Mouse (Mus musculus) right cerebral cortex, postnatal 36 days (tissue): ENCODE data around the gene Cabp2.
"Not testable (repeated sequence)": the region's sequence is repeated elsewhere in the genome, so short reads cannot be mapped to it uniquely, and the experiment has no call there.

Source experiments
- DNase-seq, 2 experiments: peaks; one replicate each; pipeline ENCODE4 v3.0.0; 2022; ENCODE audit warnings: low spot score in 2 of 2, mixed read lengths in 1 of 2

The Cabp2 gene

GRCm38 (mm10) chr19:4055947-4056693 lies 25.3 kb upstream of the Cabp2 start:
- no peak for DNase-seq

GRCm38 (mm10) chr19:4056727-4057126 lies 24.7 kb upstream of the Cabp2 start:
- no peak for DNase-seq

DNA sequence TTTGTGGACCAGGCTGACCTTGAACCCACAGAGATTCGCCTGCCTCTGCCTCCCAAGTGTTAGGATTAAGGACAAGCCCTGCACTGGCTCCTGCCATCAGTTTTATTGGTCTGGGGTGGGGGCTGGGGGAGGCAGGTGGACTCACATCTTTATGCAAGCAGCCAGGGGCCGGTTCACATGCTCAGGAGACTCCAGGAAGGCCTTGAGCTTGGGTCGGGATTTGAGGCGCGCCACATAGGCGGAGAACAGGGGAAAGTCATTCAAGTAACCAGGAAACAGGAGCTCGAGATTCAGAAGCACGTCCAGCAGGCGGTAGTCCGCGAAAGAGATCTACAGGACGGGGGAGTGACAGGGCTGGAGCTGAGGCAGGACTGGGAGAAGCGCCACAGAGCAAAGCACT lies 24.0 kb upstream of the Cabp2 start:
- DNase-seq: no peak

- no peak for DNase-seq
These were observed 23.4 kb upstream of the Cabp2 start for GRCm38 (mm10) chr19:4057962-4058361.

- DNase-seq: no peak
These were observed 22.8 kb upstream of the Cabp2 start for GRCm38 (mm10) chr19:4058581-4058980.

DNA sequence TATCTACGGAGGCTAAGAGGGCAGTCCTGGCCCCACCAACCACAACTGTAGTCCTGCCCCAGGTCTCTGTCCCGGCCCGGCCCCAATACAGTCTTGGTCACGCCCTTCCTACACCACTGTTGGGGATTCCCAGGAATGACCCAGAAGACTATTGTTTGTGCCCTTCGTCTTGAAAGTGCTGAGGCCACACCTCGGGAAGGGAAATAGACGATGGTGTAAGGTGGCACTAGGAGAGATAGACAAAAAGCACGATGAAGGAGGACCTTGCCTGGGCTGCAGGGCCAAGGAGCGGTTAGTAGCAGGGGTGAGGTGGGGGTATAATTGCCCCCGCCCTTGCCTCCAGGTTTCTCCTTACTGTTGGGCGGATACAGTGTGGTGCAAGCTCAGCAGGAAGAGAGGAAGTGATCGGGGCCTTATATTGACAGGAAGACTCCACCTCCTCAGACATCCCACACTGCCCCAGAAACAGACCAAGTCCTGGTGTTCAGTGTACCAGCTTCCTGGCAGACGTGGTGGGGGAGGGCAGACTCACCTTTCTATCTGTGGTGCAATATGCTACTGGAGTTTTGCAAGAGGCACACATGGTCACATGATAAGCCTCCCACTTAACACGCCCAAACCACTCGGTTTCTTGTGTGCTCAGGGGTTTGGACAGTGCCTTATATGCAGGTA lies 22.2 kb upstream of the Cabp2 start, which contains the start of gene Gstp3:
Gene Gstp3, minus strand, starts transcription at position 501 of the 672 bp plus-strand sequence.
- DNase-seq: no peak

DNA sequence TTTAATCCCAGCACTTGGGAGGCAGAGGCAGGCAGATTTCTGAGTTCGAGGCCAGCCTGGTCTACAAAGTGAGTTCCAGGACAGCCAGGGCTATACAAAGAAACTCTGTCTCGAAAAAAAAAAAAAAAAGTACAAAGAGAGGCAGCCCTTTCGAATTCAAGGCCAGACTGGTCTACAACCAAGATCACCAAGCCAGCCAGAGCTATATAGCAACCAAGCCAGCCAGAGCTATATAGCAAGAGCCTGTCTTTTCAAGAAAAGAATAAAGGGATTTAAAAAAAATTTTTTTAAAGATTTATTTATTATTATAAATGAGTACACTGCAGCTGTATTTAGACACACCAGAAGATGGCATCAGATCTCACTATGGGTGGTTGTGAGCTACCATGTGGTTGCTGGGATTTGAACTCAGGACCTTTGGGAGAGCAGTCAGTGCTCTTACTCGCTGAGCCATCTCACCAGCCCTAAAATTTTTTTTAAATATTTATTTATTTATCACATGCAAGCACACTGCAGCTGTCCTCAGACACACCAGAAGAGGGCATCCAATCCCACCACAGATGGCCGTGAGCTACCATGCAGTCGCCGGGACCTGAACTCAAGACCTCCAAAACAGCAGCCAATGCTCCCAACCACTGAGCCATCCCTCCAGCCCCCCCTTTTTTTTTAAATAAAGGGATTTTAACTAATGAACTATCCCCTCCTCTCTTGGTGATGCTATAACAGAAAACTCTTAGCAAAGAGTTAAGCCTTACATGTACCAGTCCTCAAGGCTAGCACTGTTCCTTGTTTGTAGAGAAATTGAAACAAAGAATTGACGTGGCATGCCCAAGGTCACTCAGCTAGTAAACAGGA lies 21.1 kb upstream of the Cabp2 start:
- not testable (repeated sequence) for DNase-seq

DNA sequence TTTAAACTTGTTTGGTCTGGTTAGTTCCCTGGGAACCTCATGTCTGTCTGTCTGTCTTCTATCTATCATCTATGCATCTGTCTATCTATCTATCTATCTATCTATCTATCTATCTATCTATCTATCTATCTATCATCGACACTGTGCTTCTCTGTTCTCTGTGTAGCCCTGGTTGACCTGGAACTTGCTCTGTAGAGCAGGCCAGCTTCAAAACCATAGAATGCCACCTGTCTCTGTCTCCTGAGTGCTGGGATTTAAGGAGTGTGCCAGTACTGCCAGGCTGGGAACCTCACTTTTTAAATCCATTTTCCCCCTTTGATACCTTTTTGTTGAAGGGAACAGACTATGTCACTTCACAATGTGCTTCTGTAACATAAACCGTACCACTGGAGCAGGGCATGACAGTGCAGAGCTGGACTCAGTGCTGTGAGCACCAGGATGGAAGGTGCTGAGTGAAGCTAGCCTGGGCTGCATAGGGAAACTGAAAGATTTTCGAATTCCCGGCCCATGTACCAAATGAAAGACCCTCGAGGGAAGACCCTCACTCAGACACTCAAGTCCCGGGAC lies 20.4 kb upstream of the Cabp2 start:
- DNase-seq: no peak

DNA sequence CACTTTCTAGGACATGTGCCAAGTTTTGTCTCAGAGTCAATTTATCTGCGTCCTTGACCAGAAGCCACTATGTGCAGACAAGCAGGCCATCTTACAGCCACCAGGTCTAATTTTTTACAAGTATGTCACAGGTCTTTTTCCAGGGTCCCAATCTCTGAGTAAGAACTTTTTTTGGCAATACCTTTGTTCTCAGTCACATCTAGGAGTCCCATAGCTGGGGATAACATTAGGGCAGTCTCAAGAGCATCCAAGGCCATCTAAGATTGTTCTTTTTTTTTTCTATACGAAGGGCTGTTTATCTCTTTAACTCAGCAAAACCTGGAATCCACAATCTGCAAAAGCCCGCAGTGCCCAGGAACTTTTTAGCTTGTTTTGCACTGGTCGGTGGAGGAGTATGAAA lies 18.0 kb upstream of the Cabp2 start:
- not testable (repeated sequence) for DNase-seq

DNA sequence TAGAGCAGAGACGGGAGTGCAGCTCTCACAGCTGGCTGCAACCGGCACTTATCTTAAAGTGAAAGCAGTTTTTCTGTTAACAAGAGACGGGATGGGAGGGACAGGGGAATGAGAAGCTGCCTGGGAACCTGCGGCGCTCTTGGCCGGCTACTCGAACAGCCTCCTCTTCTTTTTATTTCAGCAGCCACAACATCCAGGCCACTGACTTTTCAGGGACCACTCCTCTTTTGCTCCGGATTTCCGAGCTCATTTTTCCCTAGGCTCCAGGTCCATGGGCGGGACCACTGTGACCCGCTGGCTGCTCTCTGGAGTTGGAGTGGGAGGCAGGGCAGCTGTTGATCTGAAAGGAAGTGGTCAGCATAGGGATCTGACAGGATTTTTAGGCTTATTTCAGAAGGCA lies 16.9 kb upstream of the Cabp2 start:
- DNase-seq: not testable (repeated sequence)

GRCm38 (mm10) chr19:4066280-4066679 lies 15.1 kb upstream of the Cabp2 start:
- DNase-seq: no peak

DNA sequence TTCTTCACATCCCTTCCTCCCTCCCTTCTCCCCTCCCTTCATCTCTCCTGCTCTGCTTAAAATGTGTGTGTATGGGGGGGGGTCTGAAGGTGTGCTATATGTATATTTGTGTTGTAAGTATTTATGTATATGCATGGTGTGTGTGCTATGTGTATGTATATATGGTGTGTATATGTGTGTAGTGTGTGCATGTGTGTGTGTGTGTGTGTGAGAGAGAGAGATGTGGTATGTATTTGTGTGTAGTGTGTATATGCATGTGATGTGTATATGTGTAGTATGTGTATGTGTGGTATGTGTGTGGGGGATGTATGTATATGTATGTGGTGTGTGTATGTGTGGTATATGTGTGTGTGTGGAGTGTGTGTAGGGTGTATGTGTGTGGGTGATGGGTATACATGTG lies 14.5 kb upstream of the Cabp2 start:
- DNase-seq: no peak

- not testable (repeated sequence) for DNase-seq
These were observed 13.1 kb upstream of the Cabp2 start for GRCm38 (mm10) chr19:4068242-4068641.

DNA sequence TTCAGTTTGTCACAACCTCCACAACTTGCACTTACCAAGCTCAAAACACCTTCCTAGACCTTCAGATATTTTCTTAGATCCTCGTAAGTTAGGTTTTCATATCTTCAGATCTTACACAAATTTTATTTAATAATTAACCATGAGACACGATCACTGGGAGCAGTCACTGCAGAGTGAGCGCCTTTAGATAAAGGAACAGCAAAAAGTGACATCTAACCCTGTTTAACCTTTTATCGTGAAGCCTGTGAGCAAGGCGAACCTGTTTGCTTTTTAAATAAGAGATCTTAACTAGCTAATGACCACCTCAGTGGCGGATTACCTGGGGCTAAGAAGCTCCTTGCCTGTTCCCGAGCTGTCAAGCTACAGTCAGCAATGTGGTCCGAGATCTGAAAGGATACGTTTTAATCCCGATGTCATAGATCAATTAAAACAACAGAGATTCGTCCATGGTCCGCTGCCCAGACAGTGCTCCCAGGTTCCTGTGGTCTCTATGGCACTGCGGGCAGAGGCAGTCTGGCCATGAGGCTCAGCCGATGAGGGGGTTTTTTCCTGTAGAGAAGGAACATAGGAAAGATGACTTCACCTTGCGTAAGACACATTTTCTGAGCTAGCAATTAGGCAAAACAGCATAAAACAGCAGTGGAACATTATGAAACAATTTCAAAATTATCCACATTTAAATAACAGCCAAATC lies 12.5 kb upstream of the Cabp2 start:
- DNase-seq: no peak

- DNase-seq: no peak
These were observed 11.1 kb upstream of the Cabp2 start for GRCm38 (mm10) chr19:4070311-4070710.

GRCm38 (mm10) chr19:4070756-4071155 lies 10.6 kb upstream of the Cabp2 start:
- DNase-seq: no peak

DNA sequence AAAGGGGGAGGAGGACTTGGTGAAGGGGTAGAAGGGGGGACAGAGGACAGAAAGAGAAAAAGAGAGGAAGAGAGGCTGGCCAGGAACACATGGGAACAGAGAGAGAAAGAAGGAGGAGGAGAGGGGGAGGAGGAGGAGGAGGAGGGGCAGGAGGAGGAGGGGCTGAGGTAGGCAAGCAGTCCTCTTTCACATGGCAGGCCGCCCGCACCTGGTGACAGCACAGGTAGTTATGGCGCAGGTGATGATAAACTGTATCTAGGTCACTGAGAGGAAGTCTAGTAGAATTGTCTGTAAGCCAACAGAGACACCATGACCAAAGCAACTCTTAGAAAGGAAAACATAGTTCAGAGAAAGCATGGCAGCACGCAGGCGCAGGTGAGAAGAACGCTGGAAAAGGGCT lies 10.0 kb upstream of the Cabp2 start:
- DNase-seq: no peak

DNA sequence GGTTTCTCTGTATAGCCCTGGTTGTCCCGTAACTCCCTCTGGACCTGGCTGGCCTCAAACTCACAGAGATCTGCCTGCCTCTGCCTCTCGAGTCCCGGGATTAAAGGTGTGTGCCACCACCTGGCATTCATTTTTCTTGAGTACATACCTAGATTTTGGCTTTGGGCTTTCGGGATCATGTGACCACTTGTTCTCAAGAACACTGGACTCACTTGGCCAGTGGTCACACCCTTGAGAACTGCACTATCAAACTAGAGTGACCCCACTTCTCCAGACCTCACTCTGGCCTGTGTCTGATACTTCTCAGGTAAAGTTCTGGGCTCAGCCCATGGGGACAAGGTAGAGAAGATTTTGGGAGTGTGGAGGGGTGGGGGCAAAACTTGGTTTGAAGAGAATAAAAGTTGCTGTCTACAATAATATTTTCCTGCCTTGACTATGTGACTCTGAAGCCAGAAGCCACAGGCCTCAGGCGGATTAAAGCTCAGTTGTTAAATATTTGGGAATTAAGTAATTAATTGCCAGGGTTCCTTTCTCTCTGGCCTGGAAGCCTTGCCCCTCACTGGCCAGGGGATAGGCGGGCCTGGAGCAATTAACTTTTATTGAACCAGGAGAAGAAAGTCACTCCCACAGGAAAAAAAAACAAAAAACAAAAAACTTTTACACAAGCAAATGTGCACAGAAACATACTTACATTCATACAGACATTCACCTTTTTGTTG lies 8.5 kb upstream of the Cabp2 start:
- DNase-seq: no peak

- DNase-seq: no peak
These were observed 5.8 kb upstream of the Cabp2 start for GRCm38 (mm10) chr19:4075531-4075930.

- no peak for DNase-seq
These were observed 1.8 kb upstream of the Cabp2 start for GRCm38 (mm10) chr19:4079594-4079993.

GRCm38 (mm10) chr19:4080511-4081009 lies 818 bp upstream of the Cabp2 start:
- DNase-seq: no peak
